Mouse (Mus musculus) hindbrain, embryonic 12.5 days (tissue): ENCODE measurements around the gene Cct3. TPM values are rescaled to one million over a fixed set of nuclear protein-coding genes. Genes with fewer than 3 reads are reported as not detected.
"Not testable (repeated sequence)": the region's sequence is repeated elsewhere in the genome, so short reads cannot be mapped to it uniquely, and the experiment has no call there.

Experiments
- ATAC-seq: fragments of 200-750 bp; cut with Nextera tagmentation; 2 replicates; pipeline ENCODE4 v1.8.0; 2017; ENCODE audit warnings: moderate TSS enrichment; ENCODE audit not compliant: low FRiP score
- H3K27ac ChIP-seq: fragments of 300-500 bp; sonication (generic); 2 replicates; pipeline ENCODE4 v1.5.1; 2016; ENCODE audit warnings: mild to moderate bottlenecking
- H3K27me3 ChIP-seq: fragments of 300-500 bp; sonication (generic); 2 replicates; pipeline ENCODE4 v1.6.1; 2016; ENCODE audit warnings: mild to moderate bottlenecking
- H3K36me3 ChIP-seq: fragments of 300-500 bp; sonication (generic); 2 replicates; pipeline ENCODE4 v1.6.1; 2016; ENCODE audit warnings: mild to moderate bottlenecking
- H3K4me1 ChIP-seq: fragments of 300-500 bp; sonication (generic); 2 replicates; pipeline ENCODE4 v1.6.1; 2016
- H3K4me2 ChIP-seq: fragments of 300-500 bp; sonication (generic); replicated peaks from 2 replicates; pipeline ENCODE4 v1.6.1; 2016; ENCODE audit warnings: mild to moderate bottlenecking
- H3K4me3 ChIP-seq: fragments of 300-500 bp; sonication (generic); 2 replicates; pipeline ENCODE4 v1.5.1; 2016; ENCODE audit warnings: mild to moderate bottlenecking
- H3K9ac ChIP-seq: fragments of 300-500 bp; sonication (generic); 2 replicates; pipeline ENCODE4 v1.6.1; 2016; ENCODE audit warnings: mild to moderate bottlenecking, moderate library complexity
- H3K9me3 ChIP-seq: fragments of 300-500 bp; sonication (generic); replicated peaks from 2 replicates; pipeline ENCODE4 v1.6.1; 2016; ENCODE audit warnings: mild to moderate bottlenecking
- WGBS: fragments of 180-500 bp; shearing (Covaris S2); methylation state at CpG from one replicate; pipeline ENCODE4 v1.1.7; 2016; 5-methylcytosine and 5-hydroxymethylcytosine counted together
- polyA plus RNA-seq: library from polyadenylated mRNA; unstranded; fragments of >200 nt; fragmentation: Nextera tagmentation; extraction: Ambion mirVana; gene quantifications from 2 replicates; pipeline ENCODE4 v1.2.1, GENCODE M21; 2016

Cct3 gene
- polyA plus RNA-seq, 1 experiment from 2014 or later, result 555 TPM

DNA sequence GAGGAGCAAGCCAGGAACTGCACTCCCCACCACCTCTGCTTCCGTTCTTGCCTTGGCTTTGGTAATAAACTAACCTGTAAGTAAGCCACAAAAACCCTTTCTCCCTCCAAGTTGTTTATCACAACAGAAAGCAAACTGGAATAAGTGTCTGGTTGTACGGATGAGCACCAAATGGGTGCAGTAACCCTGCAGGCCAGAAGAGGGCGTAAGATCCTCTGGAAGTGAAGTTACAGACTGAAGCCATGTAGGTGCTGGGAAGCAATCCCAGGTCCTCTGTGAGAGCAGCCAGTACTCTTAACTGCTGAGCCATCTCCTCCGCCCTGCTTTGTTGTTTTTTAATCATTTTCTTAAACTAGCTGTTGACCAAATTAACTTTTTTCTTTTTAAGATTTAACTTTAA, 22.9 kb upstream of the Cct3 start:
- ATAC-seq, result no peak
- H3K27me3 ChIP-seq, result no peaks in the 10 kb centered on the region
- no peak overlapping the region for H3K9ac ChIP-seq
- no peak overlapping the region for H3K4me2 ChIP-seq
- no peak overlapping the region for H3K4me3 ChIP-seq
- no peak overlapping the region for H3K27ac ChIP-seq
- 92% methylated on average over 4 of the region's 4 CpGs for WGBS
- H3K4me1 ChIP-seq, result no peaks in the 10 kb centered on the region
- no peaks in the 10 kb centered on the region for H3K9me3 ChIP-seq
- H3K36me3 ChIP-seq, result no peaks in the 10 kb centered on the region

- no peaks in the 10 kb centered on the region for H3K9me3 ChIP-seq
- H3K4me3 ChIP-seq, result no peak overlapping the region
- 90% methylated on average over 2 of the region's 2 CpGs for WGBS
- H3K4me2 ChIP-seq, result no peak overlapping the region
- no peaks in the 10 kb centered on the region for H3K4me1 ChIP-seq
- no peaks in the 10 kb centered on the region for H3K27me3 ChIP-seq
- no peak overlapping the region for H3K9ac ChIP-seq
- no peak for ATAC-seq
- H3K27ac ChIP-seq, result no peak overlapping the region
- H3K36me3 ChIP-seq, result no peaks in the 10 kb centered on the region
Measured at GRCm38 (mm10) chr3:88276121-88276520, 20.8 kb upstream of the Cct3 start.

DNA sequence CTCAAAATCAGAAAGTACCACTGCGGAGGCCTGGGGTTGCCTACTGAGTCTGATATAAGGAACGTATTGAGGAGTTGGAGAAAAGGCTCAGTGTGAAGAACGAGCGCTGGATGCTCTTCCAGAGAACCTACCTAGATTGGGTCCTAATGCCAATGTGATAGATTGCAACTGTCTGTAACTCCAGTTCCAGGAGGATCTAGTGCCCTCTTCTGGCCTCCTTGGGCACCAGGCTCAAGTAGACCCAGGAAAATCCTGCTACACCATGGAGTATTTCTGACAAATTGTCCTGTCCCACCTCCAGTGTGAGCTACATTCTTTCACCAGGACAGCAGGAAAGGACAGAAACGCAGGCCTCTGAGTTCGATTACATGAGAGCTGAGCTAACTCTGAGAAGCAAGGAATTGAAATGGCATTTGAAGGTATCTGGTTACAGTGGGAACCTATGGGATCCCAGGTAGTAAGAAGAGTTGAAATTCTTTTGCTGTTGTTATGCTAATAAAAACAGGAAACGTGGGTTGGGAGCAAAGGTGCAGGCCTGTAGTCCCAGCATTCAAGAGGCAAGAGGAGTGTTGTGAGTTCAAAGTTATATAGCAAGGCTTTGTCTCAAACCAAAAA, 20.3 kb upstream of the Cct3 start:
- WGBS, result 42% methylated on average over 7 of the region's 7 CpGs
- H3K27me3 ChIP-seq, result no peaks in the 10 kb centered on the region
- no peaks in the 10 kb centered on the region for H3K4me1 ChIP-seq
- no peak overlapping the region for H3K27ac ChIP-seq
- no peak overlapping the region for H3K4me3 ChIP-seq
- no peak overlapping the region for H3K4me2 ChIP-seq
- H3K9ac ChIP-seq, result no peak overlapping the region
- no peaks in the 10 kb centered on the region for H3K36me3 ChIP-seq
- no peaks in the 10 kb centered on the region for H3K9me3 ChIP-seq
- ATAC-seq, result no peak

DNA sequence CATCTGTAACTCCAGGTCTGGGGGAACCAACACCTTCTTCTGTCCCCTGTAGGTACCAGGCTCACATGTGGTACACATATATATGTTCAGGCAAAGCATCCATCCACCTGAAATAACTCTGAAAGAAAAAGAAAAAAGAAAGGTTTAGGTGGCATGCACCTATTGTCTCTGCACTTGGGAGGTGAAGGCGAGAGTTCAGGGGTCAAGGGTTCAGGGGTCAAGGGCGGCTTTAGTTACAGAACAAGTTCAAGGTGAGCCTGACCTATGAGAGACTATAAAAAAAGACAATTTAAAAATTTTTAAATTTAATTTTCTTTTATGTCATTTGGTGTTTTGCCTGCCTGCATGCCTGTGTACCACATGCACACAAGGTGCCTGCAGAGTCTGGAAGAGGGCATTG, 16.9 kb upstream of the Cct3 start:
- no peak overlapping the region for H3K27ac ChIP-seq
- ATAC-seq, result no peak

DNA sequence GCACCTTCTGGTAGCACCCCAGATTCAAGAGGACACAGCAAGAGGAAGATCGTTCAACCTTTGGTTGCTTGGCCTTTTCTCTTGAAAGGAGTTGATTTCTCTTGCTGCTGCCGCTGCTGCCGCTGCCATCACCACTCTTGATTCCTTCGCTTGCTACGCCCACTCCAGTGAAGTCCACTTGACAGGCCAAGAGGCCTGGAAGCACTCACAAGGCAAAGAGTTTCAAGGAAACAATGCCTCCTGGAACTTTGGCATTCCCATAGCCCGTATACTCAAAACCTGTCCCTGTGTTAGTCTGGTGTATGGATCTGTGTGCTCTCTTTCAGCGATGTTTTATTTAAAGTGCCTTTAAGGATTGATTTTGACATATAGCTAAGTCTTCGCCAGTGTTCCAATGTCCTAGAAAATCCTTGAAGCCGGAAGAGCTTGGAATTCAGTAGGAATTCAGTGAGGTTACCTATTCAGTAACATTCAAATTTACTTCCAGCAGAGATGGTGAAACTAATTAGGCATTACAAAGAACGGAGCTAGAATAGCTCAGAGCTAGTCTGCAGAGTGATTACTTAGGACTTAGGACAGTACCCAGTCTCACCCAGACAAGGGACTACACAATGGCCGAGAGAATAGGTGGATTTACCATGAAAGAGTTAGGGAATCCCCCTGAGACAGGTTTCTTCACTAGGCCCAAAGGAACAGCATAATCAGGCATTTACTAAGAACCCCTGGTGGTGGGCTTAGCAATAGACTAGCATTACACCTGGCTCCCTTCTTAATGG, 15.6 kb upstream of the Cct3 start:
- ATAC-seq, result not testable (repeated sequence)
- WGBS, result 67% methylated on average over 11 of the region's 11 CpGs

More for the DNA sequence above, 16.9 kb upstream of the Cct3 start:
- Histone ChIP-seq H3K9ac (no peak overlapping the region), H3K4me2 (no peak overlapping the region), H3K36me3 (no peaks in the 10 kb centered on the region), H3K4me3 (no peak overlapping the region), H3K27me3 (no peaks in the 10 kb centered on the region), H3K9me3 (no peaks in the 10 kb centered on the region), H3K4me1 (no peaks in the 10 kb centered on the region)
- WGBS, result 84% methylated on average over 2 of the region's 2 CpGs

GRCm38 (mm10) chr3:88284815-88285564, 11.9 kb upstream of the Cct3 start:
- not testable (repeated sequence) for H3K36me3 ChIP-seq, H3K9ac ChIP-seq, H3K4me3 ChIP-seq, H3K4me1 ChIP-seq, H3K9me3 ChIP-seq, H3K4me2 ChIP-seq, ATAC-seq, H3K27me3 ChIP-seq, H3K27ac ChIP-seq
- WGBS, result 98% methylated on average over 14 of the region's 14 CpGs

More for the DNA sequence above, 15.6 kb upstream of the Cct3 start:
- H3K9me3 ChIP-seq, H3K4me1 ChIP-seq, H3K27ac ChIP-seq, H3K9ac ChIP-seq, H3K4me2 ChIP-seq, H3K27me3 ChIP-seq, H3K36me3 ChIP-seq, H3K4me3 ChIP-seq: not testable (repeated sequence)

DNA sequence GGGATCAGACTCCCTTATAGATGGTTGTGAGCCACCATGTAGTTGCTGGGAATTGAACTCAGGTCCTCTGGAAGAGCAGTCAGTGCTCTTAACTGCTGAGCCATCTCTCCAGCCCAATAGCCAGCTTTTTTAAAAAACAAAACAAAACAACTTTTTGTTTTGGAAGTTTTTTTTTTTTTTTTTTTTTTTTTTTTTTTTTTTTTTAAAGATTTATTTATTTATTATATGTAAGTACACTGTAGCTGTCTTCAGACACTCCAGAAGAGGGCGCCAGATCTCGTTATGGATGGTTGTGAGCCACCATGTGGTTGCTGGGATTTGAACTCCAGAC, 11.4 kb upstream of the Cct3 start:
- not testable (repeated sequence) for H3K4me1 ChIP-seq, H3K36me3 ChIP-seq, H3K4me3 ChIP-seq, ATAC-seq, H3K9ac ChIP-seq, H3K9me3 ChIP-seq, H3K4me2 ChIP-seq, H3K27me3 ChIP-seq, H3K27ac ChIP-seq
- WGBS, result no CpG with 5 or more reads among the region's 2 CpGs

DNA sequence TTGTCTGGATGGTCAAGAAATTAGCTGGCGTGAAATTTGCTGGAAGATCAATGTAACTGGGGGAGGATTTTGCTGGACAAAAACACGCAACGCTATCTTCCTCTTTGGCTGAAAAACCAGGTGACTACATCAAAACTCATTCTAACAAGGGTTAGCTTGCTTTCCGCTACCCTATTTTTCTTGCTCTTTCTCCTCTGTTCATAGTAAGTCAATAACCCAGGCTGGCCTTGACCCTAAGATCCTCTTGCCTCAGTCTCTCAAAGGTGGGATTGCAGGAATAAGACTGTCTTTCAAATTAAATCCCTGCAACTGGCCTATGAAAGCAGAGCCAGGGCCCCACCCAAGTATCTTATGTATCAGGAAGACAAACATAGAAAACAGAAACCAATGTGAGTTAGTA, 9.8 kb upstream of the Cct3 start, which contains the start of gene Gm38392:
Gene Gm38392 (minus strand): TSS at position 101 of the 400 bp plus-strand sequence.
- Histone ChIP-seq H3K4me2 (no peak within 1 kb of the TSS), H3K4me1 (no peaks in the 10 kb centered on the region), H3K27me3 (no peaks in the 10 kb centered on the region), H3K27ac (no peak within 1 kb of the TSS), H3K9ac (no peak within 1 kb of the TSS), H3K36me3 (no peaks in the 10 kb centered on the region), H3K4me3 (no peak within 1 kb of the TSS), H3K9me3 (no peaks in the 10 kb centered on the region)
- WGBS, result 97% methylated on average over 4 of the region's 4 CpGs
- ATAC-seq, result no peak

DNA sequence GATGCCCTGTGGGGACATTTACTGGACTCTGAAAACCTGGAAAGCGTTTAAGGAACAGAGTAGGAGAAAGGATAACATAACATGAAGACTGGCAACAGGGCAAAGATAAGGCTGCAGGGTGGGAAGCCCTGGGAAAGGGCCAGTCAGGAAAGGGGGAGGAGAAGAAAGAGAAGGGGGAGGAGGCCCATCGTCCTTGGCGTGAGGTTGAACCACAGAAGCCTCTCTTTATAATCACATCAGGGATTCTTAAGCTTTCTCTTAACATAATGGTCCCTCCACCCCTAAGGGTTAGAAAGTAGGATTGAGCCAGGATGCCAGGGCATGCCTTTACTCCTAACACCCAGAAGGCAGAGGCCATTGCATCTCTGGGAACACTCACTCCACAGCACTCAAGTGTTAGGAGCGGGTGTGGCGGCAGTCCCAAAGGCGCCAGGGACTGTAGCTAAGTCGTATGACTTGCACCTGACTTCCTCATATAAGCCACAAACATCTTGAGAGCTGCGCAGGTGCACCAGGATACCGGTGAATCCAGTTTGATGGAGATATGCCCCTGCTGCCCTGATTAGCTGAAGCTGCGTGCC, 8.7 kb upstream of the Cct3 start:
- H3K4me2 ChIP-seq, ATAC-seq, H3K27me3 ChIP-seq, H3K36me3 ChIP-seq, H3K27ac ChIP-seq, H3K4me3 ChIP-seq, H3K9ac ChIP-seq, H3K4me1 ChIP-seq, H3K9me3 ChIP-seq: not testable (repeated sequence)
- 86% methylated on average over 10 of the region's 10 CpGs for WGBS

- Histone ChIP-seq H3K27ac (no peak overlapping the region), H3K27me3 (no peaks in the 10 kb centered on the region), H3K4me2 (no peak overlapping the region), H3K4me1 (peaks cover 6% of the 10 kb centered on the region), H3K9me3 (no peaks in the 10 kb centered on the region), H3K9ac (no peak overlapping the region), H3K36me3 (no peaks in the 10 kb centered on the region), H3K4me3 (no peak overlapping the region)
- 50% methylated on average over 4 of the region's 4 CpGs for WGBS
- no peak for ATAC-seq
Measured at GRCm38 (mm10) chr3:88291970-88292369, 4.9 kb upstream of the Cct3 start.

DNA sequence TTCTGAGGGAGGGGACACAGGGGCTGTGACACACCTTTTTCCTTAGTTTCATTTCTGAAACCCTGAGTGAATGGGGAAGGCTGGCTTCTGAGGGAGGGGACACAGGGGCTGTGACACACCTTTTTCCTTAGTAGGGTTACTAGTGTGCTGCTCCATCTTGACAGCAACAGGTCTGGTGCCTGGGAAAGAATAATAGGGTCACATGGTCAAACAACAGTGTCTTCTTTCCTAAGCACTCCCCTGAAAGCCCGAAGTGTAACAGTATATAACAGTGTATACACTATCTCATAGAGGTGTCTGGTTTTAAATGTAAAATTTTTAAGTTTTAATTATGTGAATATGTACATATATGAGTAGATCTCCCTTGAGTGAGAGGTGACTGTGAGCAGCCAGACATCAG, 1.6 kb upstream of the Cct3 start:
- peaks cover 16% of the 10 kb centered on the region for H3K4me1 ChIP-seq
- not testable (repeated sequence) for H3K27me3 ChIP-seq, H3K27ac ChIP-seq, H3K36me3 ChIP-seq, H3K9me3 ChIP-seq, ATAC-seq
- 67% methylated on average over 1 of the region's 1 CpGs for whole genome bisulfite sequencing
- H3K4me2 ChIP-seq, result peak overlapping the region; percentile 59
- peak overlapping the region; percentile 83; the same call in 1 of the 2 replicates for H3K4me3 ChIP-seq
- H3K9ac ChIP-seq, result peak overlapping the region; percentile 27; the same call in 1 of the 2 replicates

GRCm38 (mm10) chr3:88296110-88296560, 781 bp upstream of the Cct3 start:
- peaks cover 17% of the 10 kb centered on the region for H3K36me3 ChIP-seq
- ATAC-seq, result peak; percentile 39
- H3K27me3 ChIP-seq, result no peaks in the 10 kb centered on the region
- WGBS, result 1% methylated on average over 12 of the region's 12 CpGs
- peak overlapping the region; percentile 83 for H3K4me3 ChIP-seq
- no peaks in the 10 kb centered on the region for H3K9me3 ChIP-seq
- H3K27ac ChIP-seq, result peak overlapping the region; percentile 87
- peaks cover 16% of the 10 kb centered on the region for H3K4me1 ChIP-seq
- H3K9ac ChIP-seq, result peak overlapping the region; percentile 59
- peak overlapping the region; percentile 59 for H3K4me2 ChIP-seq
